Mouse (Mus musculus) v-Abl transformed pro-B cells (cell line): ENCODE measurements at regions not wholly inside any gene's neighbourhood (a gene's known extent, or its start where the extent isn't known, plus 50 kb on each side); places are given as distances from the start of the nearest gene placed in this dataset.

ENCODE experiments used
- in situ Hi-C, 2 experiments: fragments of 400-800 bp; cut with MboI; formaldehyde crosslinking; loops; one replicate each; pipeline ENCODE4 v1.15.1; 2025; ENCODE audit not compliant: unreplicated experiment in 2 of 2

DNA sequence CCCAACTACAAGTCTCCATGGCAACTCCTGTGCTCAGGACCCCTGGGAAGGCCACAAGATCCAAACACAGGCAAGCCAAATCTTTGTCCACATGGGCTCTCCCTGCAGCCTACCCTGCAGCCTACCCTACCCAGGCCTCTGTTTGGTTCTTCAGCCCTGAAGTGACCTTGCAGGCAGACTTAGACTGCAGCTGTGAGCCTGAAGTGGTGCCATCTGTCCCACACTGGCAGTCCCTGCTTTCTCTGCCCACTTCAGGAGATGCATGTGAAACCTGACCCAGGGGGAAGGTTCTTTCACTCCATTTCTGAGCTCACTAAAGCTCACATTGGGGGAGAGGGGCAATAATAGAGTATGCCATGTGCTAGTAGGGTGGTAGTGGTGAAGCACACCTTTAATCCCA is 160.4 kb upstream of the Ubl3 start:
- in situ Hi-C loops, result no loop called here

DNA sequence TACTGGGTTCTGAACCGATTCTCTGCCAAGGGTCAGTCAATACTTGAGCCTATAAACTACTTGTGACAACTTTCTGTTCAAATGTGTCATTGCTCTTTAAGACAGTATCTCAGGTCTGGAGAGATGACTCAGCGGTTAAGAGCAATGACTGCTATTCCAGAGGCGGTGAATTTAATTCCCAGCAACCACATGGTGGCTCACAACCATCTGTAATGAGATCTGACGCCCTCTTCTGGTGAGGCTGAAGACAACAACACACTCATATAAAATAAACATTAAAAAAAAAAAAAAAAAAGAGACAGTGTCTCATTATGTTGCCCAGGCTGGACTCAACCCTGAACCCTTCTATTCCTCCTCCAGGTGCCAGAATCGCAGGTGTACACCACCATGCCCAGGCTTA is 159.0 kb upstream of the Ubl3 start:
- in situ Hi-C loops, result no loop called here

DNA sequence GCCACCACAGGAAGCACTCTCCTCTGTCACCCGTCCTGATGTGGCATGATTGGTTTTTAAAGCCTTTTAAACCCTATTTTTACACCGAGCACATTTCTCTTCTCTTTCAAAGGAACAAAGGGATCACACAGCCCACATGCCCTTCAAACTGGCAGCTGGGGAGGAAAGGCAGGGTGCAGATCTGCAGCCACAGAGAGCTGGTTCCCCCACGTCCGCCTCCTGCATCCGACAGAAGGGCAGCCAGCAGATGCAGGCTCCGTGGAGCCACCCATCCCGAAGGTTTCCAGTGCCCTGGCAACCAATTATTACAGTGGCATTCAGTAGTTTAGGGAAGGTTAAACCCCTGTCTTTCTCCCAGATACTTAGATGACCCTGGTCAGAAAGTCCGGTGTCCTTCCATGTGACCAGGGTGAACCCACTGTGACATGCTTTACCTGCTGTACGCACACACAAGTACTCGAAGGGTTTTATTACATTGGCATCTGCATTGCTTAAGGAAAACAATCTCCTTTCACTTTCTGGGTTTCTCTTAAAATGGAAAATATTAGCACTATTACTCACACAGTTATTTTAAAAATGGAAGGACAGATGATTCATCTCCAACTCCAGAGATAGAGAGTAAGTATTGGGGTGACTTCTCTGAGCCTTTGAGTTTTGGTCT is 156.7 kb upstream of the Ubl3 start:
- in situ Hi-C loops, result no loop called here

DNA sequence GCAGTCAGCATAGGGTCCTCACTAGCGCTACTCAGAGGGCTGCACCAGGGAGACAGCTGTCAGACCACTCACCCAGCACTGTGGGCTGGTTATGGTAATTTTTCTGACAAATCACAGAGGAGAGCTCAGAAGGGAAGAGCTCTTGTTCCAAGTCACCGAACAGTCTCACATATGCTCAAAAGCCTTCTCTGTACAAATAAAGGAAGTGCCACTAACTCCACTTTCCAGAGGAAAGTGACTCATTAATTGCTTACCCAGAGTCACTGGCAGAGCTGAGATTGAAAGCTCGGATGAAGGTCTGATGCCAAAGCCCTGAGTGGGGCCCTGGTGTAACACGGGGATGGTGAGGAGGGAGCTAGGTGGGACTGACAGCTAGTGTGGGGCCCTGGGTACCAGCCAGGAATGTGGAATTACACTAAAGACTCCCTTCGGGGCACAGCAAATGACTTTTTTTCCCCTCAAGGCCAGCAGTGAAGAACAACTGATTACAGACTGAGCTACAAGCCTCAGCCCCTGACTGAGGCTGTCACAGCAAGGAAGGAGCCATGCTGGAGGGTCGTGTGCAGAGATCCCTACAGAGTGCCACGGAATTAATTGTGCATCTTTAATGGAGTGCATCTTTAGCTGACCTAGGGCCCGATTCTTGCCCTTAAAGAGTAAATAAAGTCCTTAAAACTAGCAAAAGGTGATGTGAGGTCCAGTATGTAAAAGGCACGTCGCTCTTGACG is 155.6 kb upstream of the Ubl3 start:
- in situ Hi-C loops, result no loop called here

DNA sequence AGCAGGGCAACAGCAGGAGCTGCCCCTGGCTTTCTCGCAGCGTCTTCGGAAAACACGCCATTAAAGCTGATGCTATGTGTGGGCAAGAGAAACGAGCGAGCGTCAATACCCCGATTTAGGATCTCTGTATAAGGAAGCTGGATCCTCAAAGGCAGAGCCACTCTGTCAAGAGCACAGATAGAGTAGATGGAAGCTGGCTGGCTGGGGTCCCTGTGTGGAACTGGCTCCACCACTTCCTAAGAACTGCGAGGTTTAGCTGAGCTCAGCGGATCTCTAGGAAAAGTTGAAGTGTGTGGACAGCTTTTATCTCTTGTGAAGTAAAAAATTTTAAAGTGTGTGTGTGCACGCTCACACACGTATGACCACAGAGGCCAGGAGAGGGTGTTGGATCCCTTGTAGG is 154.7 kb upstream of the Ubl3 start:
- in situ Hi-C loops, result no loop called here

DNA sequence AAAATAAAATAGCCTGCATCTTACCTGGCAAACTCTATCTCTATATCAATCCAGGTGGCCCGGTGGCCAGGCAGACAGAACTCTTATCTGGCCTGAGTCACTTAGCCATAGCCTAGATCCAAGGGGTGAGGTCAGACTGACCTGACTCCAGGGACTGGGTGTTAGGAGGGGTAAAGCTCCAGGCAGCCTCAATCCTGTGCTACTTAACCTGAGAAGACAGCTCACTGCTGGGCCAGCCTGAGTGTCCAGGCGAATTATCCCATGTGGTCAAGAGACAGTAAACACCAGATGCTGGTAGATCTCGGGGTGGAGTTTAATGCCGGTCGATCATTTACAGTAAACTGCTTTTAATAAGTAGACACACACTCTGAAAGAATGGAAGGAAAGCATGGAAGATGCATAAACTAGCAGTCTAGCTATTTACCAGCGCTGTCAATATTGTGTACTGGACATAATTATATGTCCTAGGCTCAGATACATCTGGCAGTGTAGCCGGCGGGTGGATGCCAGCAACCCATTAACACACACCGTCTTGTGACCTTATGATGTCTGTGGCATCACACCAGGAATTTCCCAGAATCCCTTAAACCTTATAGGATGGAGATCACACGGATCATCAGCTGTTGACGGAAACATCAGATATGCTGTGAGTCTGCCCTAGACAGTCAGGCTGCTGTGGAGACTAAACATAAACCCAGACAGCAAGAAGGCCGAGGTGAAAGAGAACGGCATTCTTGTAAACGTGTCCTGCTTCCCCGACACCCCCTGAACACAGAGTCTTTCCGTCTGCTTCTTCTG is 153.9 kb upstream of the Ubl3 start:
- in situ Hi-C loops, result no loop called here

DNA sequence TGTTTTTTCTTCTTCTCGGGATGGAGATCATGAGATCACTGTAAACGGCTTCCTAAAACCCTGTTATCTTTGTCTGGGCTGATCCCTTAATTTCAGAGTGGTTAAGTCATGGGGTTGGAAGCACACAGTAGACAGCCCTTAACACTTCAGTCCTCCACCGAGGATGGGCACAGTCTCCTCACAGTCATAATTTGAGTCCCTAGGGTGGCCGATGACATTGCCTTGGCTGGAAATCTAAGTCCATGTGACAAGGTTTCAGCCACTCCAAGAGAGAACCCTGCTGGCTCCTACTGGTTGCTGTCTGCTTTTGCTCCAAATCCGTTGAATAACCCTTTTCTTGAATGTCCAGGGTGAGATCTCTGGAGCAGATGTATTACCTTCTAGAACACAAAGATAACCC is 152.2 kb upstream of the Ubl3 start:
- in situ Hi-C loops, result no loop called here

DNA sequence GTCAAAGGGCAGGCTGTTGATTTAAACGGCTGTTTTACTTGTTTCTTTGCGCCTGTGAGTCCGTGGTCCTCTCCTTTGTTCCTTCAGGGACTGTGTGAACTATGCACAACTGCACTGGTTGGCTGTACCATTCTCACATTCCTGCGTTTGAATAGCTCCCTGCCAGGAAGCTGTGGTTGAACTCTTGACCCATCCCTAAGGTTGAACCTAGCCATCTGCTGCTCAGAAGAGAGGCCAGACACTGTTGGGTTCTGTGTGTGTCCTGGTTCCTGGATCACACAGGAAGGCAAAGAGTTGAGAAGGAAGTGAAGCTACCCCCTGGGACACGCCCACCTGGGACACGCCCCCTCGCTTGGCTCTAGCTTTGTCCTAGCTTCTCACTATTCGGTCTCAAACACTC is 149.3 kb upstream of the Ubl3 start:
- in situ Hi-C loops, result no loop called here

DNA sequence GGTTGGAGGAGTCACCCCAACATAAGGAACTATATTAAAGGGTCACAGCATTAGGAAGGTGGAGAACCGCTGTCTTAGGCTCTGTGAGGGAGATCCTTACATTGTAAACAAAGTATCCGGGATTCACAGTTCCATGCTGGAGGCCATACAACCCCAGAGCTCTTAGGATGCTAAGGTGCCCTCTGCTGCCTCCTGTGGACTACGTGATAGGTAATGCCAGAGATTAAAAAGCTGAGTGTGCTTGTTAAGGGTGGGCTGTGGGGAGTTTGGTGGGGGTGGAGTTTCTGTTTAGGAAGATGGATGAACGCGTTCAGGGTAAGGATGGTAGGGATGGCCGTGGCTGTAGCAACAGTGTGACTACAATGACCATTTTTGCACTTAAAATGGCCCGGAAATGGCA is 148.4 kb upstream of the Ubl3 start:
- in situ Hi-C loops, result no loop called here

DNA sequence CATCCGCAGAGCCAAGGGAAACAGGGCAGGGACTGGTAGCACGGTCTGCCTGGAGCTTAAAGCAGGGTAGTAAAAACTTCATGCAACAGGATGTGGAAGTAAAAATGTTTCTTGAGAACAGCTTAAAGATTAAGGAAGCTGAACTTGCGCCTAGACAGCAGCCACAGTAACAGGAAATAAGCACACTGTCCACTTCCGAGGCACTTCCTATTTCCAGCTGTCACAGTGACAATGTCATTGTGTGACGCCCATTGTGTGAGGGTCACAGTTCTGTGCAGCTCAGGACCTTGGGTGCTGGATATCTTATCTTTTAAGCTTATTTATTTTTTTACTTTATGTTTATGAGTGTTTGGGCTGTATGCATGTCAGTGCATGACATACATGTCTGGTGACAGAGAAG is 147.7 kb upstream of the Ubl3 start:
- in situ Hi-C loops, result no loop called here

DNA sequence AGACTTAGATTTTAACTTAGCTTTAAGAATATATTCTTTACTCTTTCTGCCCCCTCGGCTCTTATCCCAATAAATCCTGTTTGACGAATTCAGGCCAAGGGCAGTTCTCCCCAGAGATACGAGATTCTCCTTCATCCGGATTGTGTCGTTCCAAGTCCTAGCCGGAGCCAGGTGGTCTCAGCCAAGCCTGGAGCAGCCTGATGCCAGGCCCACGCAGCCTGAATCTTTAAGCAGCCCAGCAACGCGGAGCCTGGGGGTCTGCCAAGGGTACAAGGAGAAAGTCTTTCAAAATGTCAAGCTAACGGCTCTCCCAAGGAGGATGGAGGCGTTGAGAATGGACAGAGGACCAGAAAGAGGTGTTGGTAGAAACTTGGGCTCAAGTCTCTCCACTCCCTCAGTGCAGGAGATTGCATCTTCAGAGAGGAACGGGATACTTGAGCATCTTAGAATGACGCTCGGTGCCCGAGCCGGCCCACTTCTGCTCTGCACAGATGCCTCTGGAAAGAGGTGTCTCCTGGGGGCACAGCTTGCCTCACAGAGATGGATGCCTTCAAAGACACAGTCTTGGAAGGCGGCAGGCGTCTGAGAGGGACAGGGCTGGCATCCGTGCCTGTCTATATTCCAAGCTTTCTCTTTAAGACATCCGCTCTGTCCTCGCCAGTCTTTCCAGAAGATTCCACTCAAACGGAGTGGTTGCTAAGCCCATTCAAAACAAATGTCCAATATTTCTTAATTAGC is 145.2 kb upstream of the Ubl3 start:
- in situ Hi-C loops, result no loop called here

DNA sequence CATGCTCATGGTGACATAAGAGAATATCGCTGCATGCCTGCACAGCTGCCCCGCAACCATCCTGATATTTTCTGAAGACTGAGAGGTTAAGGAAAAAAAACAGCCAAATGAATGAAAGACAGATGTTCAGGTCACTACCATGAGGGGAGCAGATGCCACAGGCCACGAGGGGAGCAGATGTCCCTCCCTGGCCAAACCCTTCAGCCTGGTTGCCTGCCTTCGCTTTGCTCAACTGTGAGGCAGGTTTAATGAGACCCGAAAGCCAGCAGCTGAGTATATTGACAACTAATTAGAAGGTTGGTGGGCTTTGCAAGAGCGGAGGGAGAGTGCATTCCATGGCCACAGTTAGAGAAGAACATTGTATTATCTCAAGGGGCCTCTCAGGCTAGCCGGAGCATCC is 141.8 kb upstream of the Ubl3 start:
- in situ Hi-C loops, result no loop called here

DNA sequence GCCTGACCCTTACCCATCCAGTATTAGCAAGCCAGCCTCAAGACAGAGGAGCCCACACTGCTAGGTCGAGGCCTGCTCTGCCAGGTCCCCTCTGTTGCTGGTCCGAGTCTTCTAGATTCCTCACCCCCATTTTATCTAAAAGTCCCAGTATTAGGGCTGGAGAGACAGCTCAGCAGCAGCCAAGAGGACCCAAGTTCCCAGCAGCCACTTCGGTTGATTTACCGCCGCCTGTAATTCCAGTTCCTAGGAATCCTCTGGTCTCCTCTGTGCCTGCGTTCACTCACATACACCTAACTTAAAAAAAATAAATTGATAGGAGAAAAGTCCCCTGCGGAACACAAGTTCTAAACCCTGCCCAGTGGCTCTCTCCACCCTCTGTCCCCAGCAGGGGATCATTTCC is 138.9 kb upstream of the Ubl3 start:
- in situ Hi-C loops, result no loop called here

DNA sequence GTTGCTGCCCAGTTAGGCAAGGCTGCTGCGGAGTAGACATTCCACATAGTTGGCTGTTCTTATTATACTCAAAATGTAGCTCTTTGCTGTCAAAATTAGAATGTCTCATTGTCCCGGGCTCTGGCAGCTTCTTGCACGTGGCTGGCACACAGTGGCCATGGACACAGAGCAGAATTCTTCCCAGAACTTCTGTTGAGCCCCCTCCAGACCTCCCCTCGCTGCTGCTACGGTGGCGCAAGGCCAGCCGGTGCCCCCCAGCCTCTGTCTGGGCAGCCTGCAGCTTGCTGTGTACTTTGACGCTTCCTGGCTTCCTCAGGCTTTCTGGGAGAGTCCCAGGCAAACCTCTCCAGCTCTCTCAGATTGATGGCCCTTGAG is 138.2 kb upstream of the Ubl3 start:
- in situ Hi-C loops, result no loop called here

DNA sequence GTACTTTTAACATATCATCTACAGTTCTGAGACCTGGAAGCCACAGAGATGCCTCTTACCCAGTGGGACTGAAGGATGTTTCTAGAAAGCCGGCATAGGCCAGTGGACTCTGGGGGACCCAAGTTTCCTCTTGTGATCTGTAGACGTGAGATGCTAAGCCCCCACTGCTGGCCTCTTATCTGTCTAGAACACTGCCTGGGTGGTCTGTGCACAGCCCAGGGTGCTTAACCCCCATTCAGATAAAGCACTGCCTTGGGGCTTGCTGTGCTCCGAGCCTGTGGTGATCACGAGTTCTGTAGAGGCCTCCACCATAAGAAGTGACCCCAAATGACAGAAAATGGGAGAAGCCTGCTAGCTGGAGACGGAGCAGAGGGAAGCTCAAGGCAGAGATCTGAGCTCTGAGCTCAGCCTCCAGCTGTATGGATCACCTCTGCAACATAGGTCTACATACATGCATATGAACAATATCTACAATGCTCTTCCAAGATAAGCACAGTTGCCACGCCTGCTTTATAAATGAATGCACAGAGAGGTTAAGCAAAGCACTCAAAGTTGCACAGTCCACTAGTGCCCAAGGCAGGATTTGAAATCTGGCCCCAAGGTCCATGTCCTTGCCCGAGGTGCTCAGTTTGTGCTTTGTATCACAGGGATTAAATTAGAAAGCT is 137.7 kb upstream of the Ubl3 start:
- in situ Hi-C loops, result no loop called here

DNA sequence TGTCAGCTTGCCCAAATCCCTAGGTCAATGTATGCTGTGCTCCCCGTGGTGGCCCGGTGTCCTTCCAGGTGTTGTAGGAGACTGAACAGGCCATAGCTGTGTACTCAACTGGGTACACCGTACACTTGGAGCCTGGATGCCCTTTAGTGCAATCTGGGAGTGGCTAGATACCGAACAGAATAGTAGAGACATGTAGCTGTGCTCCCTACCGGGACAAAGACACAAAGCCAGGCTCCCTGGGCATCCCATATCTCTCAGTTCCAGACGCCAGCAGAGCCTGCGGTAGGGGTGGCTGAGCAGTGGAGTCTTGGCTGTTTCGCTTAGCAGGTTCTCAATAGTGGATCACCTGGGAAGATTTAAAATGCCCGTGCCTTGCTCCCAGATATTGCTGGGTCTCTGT is 136.7 kb upstream of the Ubl3 start:
- in situ Hi-C loops, result no loop called here

DNA sequence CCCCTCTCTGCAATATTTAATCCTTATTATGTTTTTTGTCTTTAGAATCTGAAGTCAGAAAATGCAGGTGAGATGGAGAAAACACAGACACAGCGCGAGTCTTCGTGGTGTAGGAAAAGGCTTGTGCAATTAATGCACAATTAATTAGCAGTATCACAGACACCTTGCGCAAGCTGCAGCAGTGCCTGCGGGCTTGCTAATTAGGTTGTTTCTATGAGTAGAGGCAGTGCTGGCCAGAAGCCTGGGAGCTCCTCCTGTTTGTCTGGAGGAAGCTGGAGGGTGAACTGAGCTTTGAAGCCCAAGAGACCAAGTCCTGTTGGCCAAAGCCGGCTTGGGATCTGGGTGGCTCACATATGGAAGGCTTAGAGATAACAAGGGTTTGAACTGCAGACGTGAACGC is 135.9 kb upstream of the Ubl3 start:
- in situ Hi-C loops, result no loop called here

DNA sequence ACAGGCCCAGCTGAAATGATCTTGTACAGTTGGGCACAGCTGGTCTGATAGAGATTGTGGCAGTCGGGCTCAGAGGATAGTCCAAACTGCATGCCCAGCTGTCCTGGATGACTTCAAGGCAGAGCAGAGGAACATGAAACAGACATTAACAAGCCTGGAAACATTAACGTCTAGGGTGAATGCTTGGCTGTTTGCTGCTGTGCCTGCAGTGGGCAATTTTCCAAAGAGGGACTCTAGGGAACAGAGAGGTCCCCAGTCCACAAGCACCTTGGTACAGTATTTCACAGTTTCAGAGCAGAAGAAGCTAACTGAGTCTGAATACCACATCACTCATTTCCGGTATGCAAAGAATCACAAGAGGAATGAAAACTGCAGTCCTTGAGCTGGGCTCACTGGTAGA is 135.2 kb upstream of the Ubl3 start:
- in situ Hi-C loops, result no loop called here

DNA sequence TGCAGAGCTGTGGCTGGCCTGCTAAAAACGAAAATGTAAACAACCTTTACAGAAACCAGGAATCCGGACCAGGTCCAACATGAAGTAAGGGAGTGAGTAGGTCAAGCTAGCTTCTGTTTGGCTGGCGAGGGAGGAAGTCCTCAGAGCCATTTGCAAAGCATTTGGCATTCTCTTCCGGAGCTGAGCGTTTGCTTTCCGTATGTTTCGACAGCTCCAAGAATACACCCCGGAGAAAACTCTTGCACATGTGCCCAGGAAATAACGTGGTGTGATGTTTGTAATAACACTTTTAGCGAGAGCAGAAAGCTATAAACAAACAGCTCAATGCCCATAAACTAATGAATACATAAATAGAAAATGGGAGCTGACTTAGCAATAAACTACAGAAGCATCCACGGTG is 131.6 kb upstream of the Ubl3 start:
- in situ Hi-C loops, result no loop called here

DNA sequence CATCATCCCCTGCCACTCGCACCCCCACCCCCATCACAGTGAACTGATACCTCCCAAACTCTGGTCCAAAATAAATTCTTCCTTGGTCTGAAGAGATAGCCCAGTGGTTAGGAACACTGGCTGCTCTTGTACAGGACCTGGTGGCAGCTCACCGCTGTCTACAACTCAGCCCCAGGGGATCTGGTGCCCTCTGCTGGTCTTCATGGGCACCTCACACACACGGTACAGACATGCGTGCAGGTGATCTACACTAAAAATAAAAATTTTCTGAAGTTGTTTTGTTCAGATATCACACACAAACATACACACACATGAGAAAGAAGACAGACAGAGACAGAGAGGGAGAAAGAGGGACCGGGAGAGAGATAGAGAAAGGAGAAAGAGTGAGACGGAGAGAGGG is 130.0 kb upstream of the Ubl3 start:
- in situ Hi-C loops, result no loop called here

DNA sequence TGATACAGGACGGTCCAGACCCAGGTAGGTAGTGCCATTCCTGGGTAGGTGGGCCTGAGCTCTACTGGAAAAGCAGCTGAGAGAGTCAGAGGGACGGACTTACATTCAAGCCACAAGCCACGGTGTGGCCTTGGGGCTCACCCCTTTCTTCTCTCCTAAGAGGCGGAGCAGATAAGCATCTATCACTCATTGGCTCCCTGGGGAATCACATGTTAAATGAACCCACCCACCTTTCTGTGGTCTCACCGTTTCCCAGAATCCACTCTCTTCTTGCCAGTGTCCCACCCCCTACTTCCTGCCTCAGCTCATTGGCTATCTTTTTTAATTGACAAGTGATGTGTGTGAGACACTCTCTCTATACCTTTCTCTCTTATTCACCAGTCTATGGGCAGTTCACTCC is 127.8 kb upstream of the Ubl3 start:
- in situ Hi-C loops, result no loop called here
